In genomic region chr10:110154873-110155237, GRCm38 (mm10) we compare ENCODE assay signal across 23 mouse cellular contexts.
DNase-seq lines count a peak whose midpoint lies in the region; ATAC-seq and TF ChIP-seq lines count a peak whose summit lies in the region.
"Had no signal": no experiment of that assay in that cellular context is flagged by ENCODE, and none has a peak within 500 bp of the region (broad histone marks: within the 10 kb centered on the region; RNA-seq: fewer than 3 reads in every experiment).

No protein-coding gene starts in this region.

- no peak overlapping the region for H3K27ac ChIP-seq in hindbrain, embryonic 12.5 days
- no peak overlapping the region for H3K27ac ChIP-seq in hindbrain, embryonic 14.5 days
- no peak overlapping the region for H3K27ac ChIP-seq in forebrain, postnatal 0 days (ENCODE audit: low read depth, low read length)
- no peak overlapping the region for H3K27ac ChIP-seq in midbrain, embryonic 13.5 days
- no peak overlapping the region for H3K27ac ChIP-seq in neural tube, embryonic 14.5 days (ENCODE audit: low read depth, low read length)
- no peak overlapping the region for H3K27ac ChIP-seq in liver, postnatal 0 days (ENCODE audit: low read depth)
- H3K27ac ChIP-seq: stomach, postnatal 0 days had no signal

- H3K9me3 ChIP-seq in hindbrain, embryonic 12.5 days (replicated peaks), result no peaks in the 10 kb centered on the region
- no peaks in the 10 kb centered on the region for H3K9me3 ChIP-seq in hindbrain, embryonic 14.5 days (ENCODE audit: control insufficient read depth, low read length)
- no peaks in the 10 kb centered on the region for H3K9me3 ChIP-seq in forebrain, postnatal 0 days (ENCODE audit: low read length)
- H3K9me3 ChIP-seq in midbrain, embryonic 13.5 days, result no peaks in the 10 kb centered on the region
- no peaks in the 10 kb centered on the region for H3K9me3 ChIP-seq in neural tube, embryonic 14.5 days (ENCODE audit: control insufficient read depth, low read length)
- H3K9me3 ChIP-seq in liver, postnatal 0 days (ENCODE audit: low read length), result no peaks in the 10 kb centered on the region
- H3K9me3 ChIP-seq: heart, embryonic 12.5 days had no signal

- no peak overlapping the region for H3K9ac ChIP-seq in hindbrain, embryonic 12.5 days
- no peak overlapping the region for H3K9ac ChIP-seq in hindbrain, embryonic 14.5 days
- no peak overlapping the region for H3K9ac ChIP-seq in forebrain, postnatal 0 days
- no peak overlapping the region for H3K9ac ChIP-seq in midbrain, embryonic 13.5 days (replicated peaks)
- no peak overlapping the region for H3K9ac ChIP-seq in neural tube, embryonic 14.5 days (replicated peaks; ENCODE audit: low read depth, low read length)
- no peak overlapping the region for H3K9ac ChIP-seq in liver, postnatal 0 days (replicated peaks)
- H3K9ac ChIP-seq: heart, embryonic 12.5 days had no signal

- peak; percentile 53; the same call in 1 of the 2 replicates for ATAC-seq in hindbrain, embryonic 12.5 days (ENCODE audit: low FRiP score)
- no peak; the same call in 1 of the 2 replicates for ATAC-seq in hindbrain, embryonic 14.5 days (ENCODE audit: low FRiP score)
- ATAC-seq in forebrain, postnatal 0 days, result peak; percentile 49
- ATAC-seq in midbrain, embryonic 13.5 days, result peak; percentile 73
- ATAC-seq in neural tube, embryonic 14.5 days (ENCODE audit: low read depth), result peak; percentile 52; the same call in 1 of the 2 replicates
- no peak for ATAC-seq in liver, postnatal 0 days

- H3K36me3 ChIP-seq in hindbrain, embryonic 12.5 days, result no peaks in the 10 kb centered on the region
- H3K36me3 ChIP-seq in hindbrain, embryonic 14.5 days (replicated peaks; ENCODE audit: control insufficient read depth, insufficient read depth), result no peaks in the 10 kb centered on the region
- no peaks in the 10 kb centered on the region for H3K36me3 ChIP-seq in forebrain, postnatal 0 days (ENCODE audit: insufficient read depth)
- H3K36me3 ChIP-seq in midbrain, embryonic 13.5 days, result no peaks in the 10 kb centered on the region
- H3K36me3 ChIP-seq in neural tube, embryonic 14.5 days (ENCODE audit: control insufficient read depth, insufficient read depth, low read length), result no peaks in the 10 kb centered on the region
- H3K36me3 ChIP-seq in liver, postnatal 0 days (replicated peaks; ENCODE audit: insufficient read depth, low read length), result no peaks in the 10 kb centered on the region
- H3K36me3 ChIP-seq: heart, embryonic 12.5 days had no signal

- WGBS in hindbrain, embryonic 12.5 days, result 45% methylated on average over 1 of the region's 1 CpGs
- 20% methylated on average over 1 of the region's 1 CpGs for WGBS in hindbrain, embryonic 14.5 days
- 21% methylated on average over 1 of the region's 1 CpGs for WGBS in forebrain, postnatal 0 days
- 31% methylated on average over 1 of the region's 1 CpGs for WGBS in midbrain, embryonic 13.5 days
- 51% methylated on average over 1 of the region's 1 CpGs for WGBS in neural tube, embryonic 14.5 days
- 69% methylated on average over 1 of the region's 1 CpGs for WGBS in liver, postnatal 0 days (ENCODE audit: insufficient replicate concordance)

- TF ChIP-seq EP300 in liver, postnatal 0 days (IDR thresholded peaks at IDR 0.05; ENCODE audit: low read depth), result no peak

- H3K4me3 ChIP-seq in hindbrain, embryonic 12.5 days, result no peak overlapping the region
- H3K4me3 ChIP-seq in hindbrain, embryonic 14.5 days (replicated peaks; ENCODE audit: low read length), result no peak overlapping the region
- no peak overlapping the region for H3K4me3 ChIP-seq in forebrain, postnatal 0 days (ENCODE audit: low read depth, low read length)
- no peak overlapping the region for H3K4me3 ChIP-seq in midbrain, embryonic 13.5 days (replicated peaks)
- H3K4me3 ChIP-seq in neural tube, embryonic 14.5 days (ENCODE audit: low read depth, low read length), result no peak overlapping the region
- H3K4me3 ChIP-seq in liver, postnatal 0 days (ENCODE audit: low read depth, low read length), result no peak overlapping the region
- H3K4me3 ChIP-seq: heart, embryonic 12.5 days had no signal

- no peak for TF ChIP-seq CTCF in forebrain, postnatal 0 days (IDR thresholded peaks at IDR 0.05; ENCODE audit: low read depth)
- TF ChIP-seq CTCF in liver, postnatal 0 days (IDR thresholded peaks at IDR 0.05; ENCODE audit: low read depth), result no peak

- H3K4me1 ChIP-seq in hindbrain, embryonic 12.5 days, result peaks cover 24% of the 10 kb centered on the region
- peaks cover 28% of the 10 kb centered on the region for H3K4me1 ChIP-seq in hindbrain, embryonic 14.5 days (replicated peaks; ENCODE audit: control insufficient read depth, insufficient read depth, low read length)
- peaks cover 13% of the 10 kb centered on the region; the same call in 1 of the 2 replicates for H3K4me1 ChIP-seq in forebrain, postnatal 0 days (ENCODE audit: insufficient read depth)
- peaks cover 34% of the 10 kb centered on the region for H3K4me1 ChIP-seq in midbrain, embryonic 13.5 days (replicated peaks)
- H3K4me1 ChIP-seq in neural tube, embryonic 14.5 days (ENCODE audit: control insufficient read depth, insufficient read depth, low read length), result peaks cover 19% of the 10 kb centered on the region
- H3K4me1 ChIP-seq in liver, postnatal 0 days (ENCODE audit: insufficient read depth), result no peaks in the 10 kb centered on the region

- H3K4me2 ChIP-seq in hindbrain, embryonic 12.5 days (replicated peaks), result no peak overlapping the region
- no peak overlapping the region for H3K4me2 ChIP-seq in hindbrain, embryonic 14.5 days (replicated peaks)
- no peak overlapping the region for H3K4me2 ChIP-seq in forebrain, postnatal 0 days (ENCODE audit: low read depth)
- no peak overlapping the region for H3K4me2 ChIP-seq in midbrain, embryonic 13.5 days (replicated peaks)
- H3K4me2 ChIP-seq in neural tube, embryonic 14.5 days (ENCODE audit: low read depth, low read length), result no peak overlapping the region
- no peak overlapping the region for H3K4me2 ChIP-seq in liver, postnatal 0 days (ENCODE audit: low read depth, low read length)
- H3K4me2 ChIP-seq: heart, embryonic 12.5 days had no signal

- no peaks in the 10 kb centered on the region for H3K27me3 ChIP-seq in hindbrain, embryonic 12.5 days
- no peaks in the 10 kb centered on the region for H3K27me3 ChIP-seq in hindbrain, embryonic 14.5 days (ENCODE audit: control insufficient read depth, insufficient read depth, low read length)
- no peaks in the 10 kb centered on the region for H3K27me3 ChIP-seq in forebrain, postnatal 0 days (ENCODE audit: insufficient read depth, low read length)
- H3K27me3 ChIP-seq in midbrain, embryonic 13.5 days, result no peaks in the 10 kb centered on the region
- no peaks in the 10 kb centered on the region for H3K27me3 ChIP-seq in neural tube, embryonic 14.5 days (ENCODE audit: control insufficient read depth, insufficient read depth, low read length)
- no peaks in the 10 kb centered on the region for H3K27me3 ChIP-seq in liver, postnatal 0 days (ENCODE audit: insufficient read depth, low read length)
- H3K27me3 ChIP-seq: heart, embryonic 12.5 days had no signal

- DNase-seq in hindbrain, embryonic 14.5 days (ENCODE audit: low spot score), result no peak
- peak; percentile 11 for DNase-seq in forebrain, postnatal 0 days
- no peak for DNase-seq in Muller cell, postnatal 12 days (ENCODE audit: inconsistent ontology term)
- no peak for DNase-seq in kidney, postnatal 10 days
- DNase-seq in liver, postnatal 0 days, result no peak
- DNase-seq: adrenal gland, postnatal 36 days; B cell, adult 2 months; cerebellum, adult 2 months; cerebellum, postnatal 36 days; gastrocnemius, postnatal 10 days; heart, adult 11 months; kidney, adult 8-10 months; kidney, postnatal 36 days; left cerebral cortex, postnatal 4 days; liver; lung, postnatal 10 days; right cerebral cortex, adult 18-20 months; thymus, postnatal 14 days had no signal

Comparison
In these comparisons a context has a peak if more than half of its experiments do, and no peak if none do; other contexts are left out.
1. ATAC-seq: peak in hindbrain, embryonic 12.5 days (single experiment), forebrain, postnatal 0 days (single experiment), midbrain, embryonic 13.5 days (single experiment) and neural tube, embryonic 14.5 days (single experiment); none in hindbrain, embryonic 14.5 days (single experiment) and liver, postnatal 0 days (single experiment).